Mouse (Mus musculus) spleen, adult 2 months (tissue): ENCODE results near the gene Eml2.

Experiments used
- CTCF ChIP-seq: fragments of 200-500 bp; IDR thresholded peaks from 2 replicates; pipeline ENCODE4 v1.5.1; 2011; ENCODE audit warnings: mild to moderate bottlenecking, inconsistent platforms; ENCODE audit not compliant: insufficient read depth, insufficient read length, insufficient replicate concordance; ENCODE audit errors: extremely low read depth
- POLR2A ChIP-seq: fragments of 200-500 bp; IDR thresholded peaks from 2 replicates; pipeline ENCODE4 v1.6.1; 2011; ENCODE audit warnings: low read depth, low read length, inconsistent platforms

DNA sequence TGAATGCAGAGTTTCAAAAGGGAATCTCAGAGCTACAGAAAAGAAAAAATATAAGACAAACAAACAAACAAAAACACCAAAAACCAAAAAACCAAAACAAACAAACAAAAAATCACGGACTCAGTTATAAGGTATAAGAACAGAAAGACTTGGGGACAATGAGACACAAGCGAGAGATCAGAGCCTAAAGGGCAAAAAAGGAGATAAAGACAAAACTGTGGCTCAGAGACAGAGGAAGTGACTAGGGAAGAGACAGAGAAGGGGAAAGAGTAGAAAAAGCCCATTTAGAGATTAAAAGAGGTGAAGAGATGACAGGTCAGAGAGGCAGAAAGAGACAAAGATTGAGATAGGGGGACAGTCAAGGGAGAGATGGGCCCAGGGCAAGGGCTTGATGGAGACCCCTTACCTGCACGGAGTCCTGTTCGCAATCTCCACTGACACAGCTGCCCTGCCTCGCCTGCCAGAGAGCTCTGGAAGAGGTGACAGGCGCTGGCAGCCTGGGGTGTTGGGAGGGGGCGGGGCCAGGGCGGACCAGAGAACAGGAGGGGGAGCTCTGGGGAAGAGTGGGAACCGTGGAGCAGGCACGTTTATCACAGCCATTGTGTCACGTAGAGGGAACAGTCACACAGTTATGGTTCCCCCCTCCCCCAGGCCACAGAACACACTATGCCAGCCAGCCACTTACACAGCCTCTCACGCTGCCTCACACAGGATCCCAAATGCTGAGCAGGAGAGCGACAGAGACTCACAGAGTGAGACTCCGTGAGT lies 10.4 kb upstream of the Eml2 start, which contains the start of gene Gipr:
- TF ChIP-seq CTCF (no peak), POLR2A (no peak)
